Mouse (Mus musculus) forebrain, embryonic 15.5 days (tissue): Measurements from ENCODE around the gene Trnau1ap. TPM values are rescaled to one million over a fixed set of nuclear protein-coding genes. Genes with fewer than 3 reads are reported as not detected.
A peak's percentile ranks its signal among the peaks of the same experiment; 100 is the strongest.
"Not testable (repeated sequence)": the region's sequence is repeated elsewhere in the genome, so short reads cannot be mapped to it uniquely, and the experiment has no call there.

Source experiments
- ATAC-seq: fragments of 200-750 bp; cut with Nextera tagmentation; replicated peaks from 2 replicates; pipeline ENCODE4 v1.8.0; 2017; ENCODE audit warnings: mild to moderate bottlenecking, moderate TSS enrichment, moderate library complexity
- H3K27ac ChIP-seq: fragments of 300-500 bp; sonication (generic); replicated peaks from 2 replicates; pipeline ENCODE4 v1.5.1; 2015; ENCODE audit warnings: mild to moderate bottlenecking, inconsistent platforms
- H3K27me3 ChIP-seq: fragments of 300-500 bp; sonication (generic); 2 replicates; pipeline ENCODE4 v1.6.1; 2015; ENCODE audit warnings: inconsistent platforms
- H3K36me3 ChIP-seq: fragments of 300-500 bp; sonication (generic); 2 replicates; pipeline ENCODE4 v1.6.1; 2015; ENCODE audit warnings: mild to moderate bottlenecking, inconsistent platforms
- H3K4me1 ChIP-seq: fragments of 300-500 bp; sonication (generic); 2 replicates; pipeline ENCODE4 v1.6.1; 2015; ENCODE audit warnings: inconsistent platforms
- H3K4me2 ChIP-seq: fragments of 300-500 bp; sonication (generic); replicated peaks from 2 replicates; pipeline ENCODE4 v1.6.1; 2015; ENCODE audit warnings: mild to moderate bottlenecking, inconsistent platforms
- H3K4me3 ChIP-seq: fragments of 300-500 bp; sonication (generic); 2 replicates; pipeline ENCODE4 v1.5.1; 2015; ENCODE audit warnings: mild to moderate bottlenecking, inconsistent platforms
- H3K9ac ChIP-seq: fragments of 300-500 bp; sonication (generic); replicated peaks from 2 replicates; pipeline ENCODE4 v1.6.1; 2015; ENCODE audit warnings: mild to moderate bottlenecking, inconsistent platforms
- H3K9me3 ChIP-seq: fragments of 300-500 bp; sonication (generic); 2 replicates; pipeline ENCODE4 v1.6.1; 2016; ENCODE audit warnings: inconsistent platforms
- WGBS: fragments of 180-500 bp; shearing (Covaris S2); methylation state at CpG from one replicate; pipeline ENCODE4 v1.1.7; 2015; ENCODE audit warnings: mixed read lengths; 5-methylcytosine and 5-hydroxymethylcytosine counted together
- polyA plus RNA-seq: library from polyadenylated mRNA; unstranded; fragments of >200 nt; fragmentation: Nextera tagmentation; extraction: Ambion mirVana; gene quantifications from 2 replicates; pipeline ENCODE4 v1.2.1, GENCODE M21; 2015

Trnau1ap gene
- polyA plus RNA-seq, 1 experiment from 2014 or later = 86.3 TPM

DNA sequence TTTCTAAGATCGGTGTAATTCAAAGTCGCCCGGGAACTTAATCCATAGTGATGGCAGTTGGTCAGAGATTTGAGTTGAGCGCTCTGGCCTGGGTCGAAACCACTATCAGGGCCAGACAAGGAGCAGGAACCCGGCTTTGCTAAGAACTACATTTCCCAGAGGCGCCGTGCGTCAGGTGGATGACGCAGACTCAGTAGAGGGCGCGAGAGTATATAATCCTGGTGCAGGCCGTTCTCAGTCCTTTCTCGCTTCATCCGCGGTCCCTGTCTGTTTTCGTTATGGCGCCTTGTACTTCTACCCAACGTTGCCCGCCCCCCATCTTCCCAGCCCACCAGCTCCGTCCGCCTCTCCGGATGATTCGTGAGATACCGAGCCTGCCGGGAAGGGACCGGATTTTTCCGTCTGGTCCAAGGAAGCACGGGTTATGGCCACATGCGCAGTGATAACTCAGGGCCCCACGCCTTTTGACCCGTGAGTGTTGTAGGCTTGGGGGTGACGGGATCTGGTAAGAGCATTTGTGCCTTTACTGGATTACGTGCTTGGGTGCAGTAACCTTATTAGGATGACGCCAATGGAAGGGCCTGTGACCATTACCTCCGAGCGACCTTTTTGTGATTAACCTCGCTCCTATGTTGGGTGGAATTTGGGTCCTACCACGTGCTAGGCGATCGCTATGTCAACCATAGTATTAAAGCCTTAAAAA, 20.8 kb downstream of the Trnau1ap start:
- Histone ChIP-seq H3K9me3 (no peaks in the 10 kb centered on the region), H3K4me2 (peak overlapping the region; percentile 74), H3K4me1 (peaks cover 10% of the 10 kb centered on the region), H3K27ac (peak overlapping the region; percentile 93), H3K36me3 (peaks cover 36% of the 10 kb centered on the region), H3K27me3 (no peaks in the 10 kb centered on the region), H3K4me3 (peak overlapping the region; percentile 85), H3K9ac (peak overlapping the region; percentile 96)
- peak; percentile 96 for ATAC-seq
- WGBS = 1% methylated on average over 41 of the region's 41 CpGs

GRCm38 (mm10) chr4:132306004-132306403, 23.3 kb downstream of the Trnau1ap start:
- H3K4me3 ChIP-seq = no peak overlapping the region
- H3K36me3 ChIP-seq = peaks cover 11% of the 10 kb centered on the region
- H3K27me3 ChIP-seq = no peaks in the 10 kb centered on the region
- WGBS = 69% methylated on average over 6 of the region's 6 CpGs
- no peak for ATAC-seq
- H3K27ac ChIP-seq = no peak overlapping the region
- no peak overlapping the region for H3K9ac ChIP-seq
- no peak overlapping the region for H3K4me2 ChIP-seq
- peaks cover 13% of the 10 kb centered on the region for H3K4me1 ChIP-seq
- no peaks in the 10 kb centered on the region for H3K9me3 ChIP-seq

DNA sequence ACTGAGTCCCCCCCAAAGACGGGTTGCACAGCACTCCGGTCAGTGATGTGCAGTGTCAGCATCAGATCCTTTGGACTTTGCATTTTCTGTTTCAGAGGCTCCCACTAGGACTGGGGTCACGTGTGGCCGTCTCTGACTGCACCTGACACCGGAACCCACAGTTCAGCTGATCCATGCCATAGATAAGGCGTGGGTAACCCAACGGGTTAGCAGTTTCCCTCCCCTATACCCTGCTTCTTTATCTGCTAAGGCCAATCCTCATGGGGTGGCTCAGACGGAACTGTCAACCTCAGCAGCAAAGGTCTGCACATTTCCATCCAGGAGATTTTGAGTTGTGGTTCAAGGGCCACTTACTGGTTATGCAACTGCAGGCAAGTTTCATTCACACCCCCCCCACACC, 24.1 kb downstream of the Trnau1ap start:
- Histone ChIP-seq H3K36me3 (peaks cover 3% of the 10 kb centered on the region; the same call in 1 of the 2 replicates), H3K27me3 (no peaks in the 10 kb centered on the region), H3K4me1 (peaks cover 9% of the 10 kb centered on the region), H3K9me3 (no peaks in the 10 kb centered on the region), H3K27ac (no peak overlapping the region), H3K4me3 (no peak overlapping the region), H3K9ac (no peak overlapping the region), H3K4me2 (no peak overlapping the region)
- WGBS = 83% methylated on average over 8 of the region's 8 CpGs
- ATAC-seq = no peak

DNA sequence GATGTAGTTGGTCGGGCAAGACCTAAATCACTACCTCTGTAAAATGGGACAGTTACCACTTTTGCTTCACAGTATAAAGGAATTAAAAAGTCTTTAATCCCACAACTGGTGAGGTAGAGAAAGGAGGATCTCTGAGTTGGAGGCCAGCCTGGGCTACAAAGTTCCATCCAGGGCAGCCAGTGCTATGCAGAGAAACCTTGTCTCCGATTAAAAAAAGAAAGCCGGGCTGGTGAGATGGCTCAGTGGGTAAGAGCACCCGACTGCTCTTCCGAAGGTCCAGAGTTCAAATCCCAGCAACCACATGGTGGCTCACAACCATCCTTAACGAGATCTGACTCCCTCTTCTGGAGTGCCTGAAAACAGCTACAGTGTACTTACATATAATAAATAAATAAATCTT, 25.9 kb downstream of the Trnau1ap start:
- H3K9me3 ChIP-seq, H3K27ac ChIP-seq, H3K4me1 ChIP-seq, H3K36me3 ChIP-seq, ATAC-seq, H3K27me3 ChIP-seq: not testable (repeated sequence)
- WGBS = 39% methylated on average over 6 of the region's 6 CpGs
- Histone ChIP-seq H3K4me2 (peak overlapping the region; percentile 49), H3K9ac (peak overlapping the region; percentile 22; the same call in 1 of the 2 replicates), H3K4me3 (peak overlapping the region; percentile 41)

- H3K4me2 ChIP-seq = peak within 1 kb of the TSS; percentile 49
- under 1% methylated on average over 31 of the region's 31 CpGs for WGBS
- H3K4me1 ChIP-seq = 0 out of 2 replicates have a peak, but pooled peaks cover 3% of the 10 kb centered on the region
- H3K27ac ChIP-seq = no peak within 1 kb of the TSS
- peak within 1 kb of the TSS; percentile 41 for H3K4me3 ChIP-seq
- H3K9ac ChIP-seq = peak within 1 kb of the TSS; percentile 22
- no peaks in the 10 kb centered on the region for H3K36me3 ChIP-seq
- H3K9me3 ChIP-seq = no peaks in the 10 kb centered on the region
- ATAC-seq = peak; percentile 51; the same call in 1 of the 2 replicates
- no peaks in the 10 kb centered on the region for H3K27me3 ChIP-seq
Observed at GRCm38 (mm10) chr4:132302939-132303479, 26.3 kb downstream of the Trnau1ap start, which contains the start of gene Rab42. Rab42 (minus strand) TSS chr4:132303385.

DNA sequence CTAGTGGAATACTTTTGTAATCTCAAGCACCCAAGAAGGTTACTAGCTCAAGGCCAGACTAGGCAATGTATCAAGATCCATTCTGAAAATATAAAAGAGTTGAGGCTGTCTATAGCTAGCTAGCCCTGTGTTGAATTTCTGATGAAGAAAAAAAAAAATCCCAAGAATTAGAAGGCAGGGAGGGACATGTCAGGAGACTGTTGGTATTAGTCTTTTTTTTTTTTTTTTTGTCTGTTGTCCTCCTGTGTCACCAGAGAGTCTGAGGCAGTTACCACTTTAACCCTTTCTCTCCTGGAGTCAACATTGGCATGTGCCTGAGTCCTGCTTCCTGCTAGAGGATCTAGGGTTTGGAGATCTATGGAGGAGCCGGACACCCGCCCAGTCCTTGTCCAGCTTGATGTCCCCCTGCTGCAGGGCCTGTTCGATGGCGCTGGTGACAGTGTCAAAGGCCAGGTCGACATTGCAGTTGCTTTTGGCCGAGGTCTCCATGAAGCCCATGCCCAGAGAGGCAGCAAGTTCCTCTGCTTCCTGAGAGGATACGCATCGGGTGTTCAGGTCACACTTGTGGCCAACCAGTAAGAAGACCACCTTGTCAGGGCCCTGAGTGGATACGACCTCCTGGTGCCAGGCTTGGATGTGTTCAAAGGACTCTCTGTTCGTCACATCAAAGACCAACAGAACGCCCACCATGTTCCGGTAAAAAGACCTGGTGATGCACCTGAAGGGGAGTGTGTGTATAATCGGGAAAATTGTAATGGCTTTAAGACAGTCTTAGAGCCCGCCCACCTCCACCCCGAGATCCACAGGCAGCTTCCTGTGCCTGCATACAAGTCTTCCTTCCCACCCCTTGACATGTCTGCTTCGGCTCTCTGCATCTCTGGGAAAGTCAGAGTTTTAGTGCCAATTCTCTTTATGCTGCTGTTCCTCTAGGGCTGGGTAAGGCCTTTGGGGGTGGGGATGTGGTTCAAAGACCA, 27.1 kb downstream of the Trnau1ap start:
- WGBS = 69% methylated on average over 16 of the region's 16 CpGs
- Histone ChIP-seq H3K9me3 (no peaks in the 10 kb centered on the region), H3K36me3 (no peaks in the 10 kb centered on the region), H3K27ac (no peak overlapping the region), H3K9ac (peak overlapping the region; percentile 22; the same call in 1 of the 2 replicates), H3K4me2 (peak overlapping the region; percentile 49), H3K4me1 (0 out of 2 replicates have a peak, but pooled peaks cover 3% of the 10 kb centered on the region), H3K4me3 (peak overlapping the region; percentile 41), H3K27me3 (no peaks in the 10 kb centered on the region)
- ATAC-seq = no peak

DNA sequence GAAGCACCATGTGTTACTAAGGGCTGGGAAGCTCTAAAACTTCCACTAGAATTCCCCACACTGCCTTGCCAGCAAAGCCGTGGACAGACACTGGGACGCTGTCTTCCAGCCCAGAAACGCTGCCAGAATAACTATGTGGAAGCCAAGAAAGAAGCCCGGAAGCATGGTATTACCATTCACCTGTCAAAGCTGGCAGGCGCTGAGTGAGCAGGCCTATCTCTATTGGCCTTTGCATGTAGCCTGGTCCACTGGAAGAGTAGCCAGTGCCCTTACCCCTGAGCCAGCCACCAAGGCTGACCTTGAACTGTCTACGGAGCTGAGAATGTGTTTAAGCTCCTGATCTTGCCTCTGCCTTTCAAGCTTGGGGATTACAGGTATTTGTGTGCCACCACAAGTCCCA, 27.9 kb downstream of the Trnau1ap start:
- Histone ChIP-seq H3K4me1 (0 out of 2 replicates have a peak, but pooled peaks cover 3% of the 10 kb centered on the region), H3K9ac (no peak overlapping the region), H3K9me3 (no peaks in the 10 kb centered on the region), H3K36me3 (no peaks in the 10 kb centered on the region), H3K4me2 (no peak overlapping the region), H3K4me3 (no peak overlapping the region), H3K27me3 (no peaks in the 10 kb centered on the region), H3K27ac (no peak overlapping the region)
- 79% methylated on average over 6 of the region's 6 CpGs for WGBS
- ATAC-seq = no peak

DNA sequence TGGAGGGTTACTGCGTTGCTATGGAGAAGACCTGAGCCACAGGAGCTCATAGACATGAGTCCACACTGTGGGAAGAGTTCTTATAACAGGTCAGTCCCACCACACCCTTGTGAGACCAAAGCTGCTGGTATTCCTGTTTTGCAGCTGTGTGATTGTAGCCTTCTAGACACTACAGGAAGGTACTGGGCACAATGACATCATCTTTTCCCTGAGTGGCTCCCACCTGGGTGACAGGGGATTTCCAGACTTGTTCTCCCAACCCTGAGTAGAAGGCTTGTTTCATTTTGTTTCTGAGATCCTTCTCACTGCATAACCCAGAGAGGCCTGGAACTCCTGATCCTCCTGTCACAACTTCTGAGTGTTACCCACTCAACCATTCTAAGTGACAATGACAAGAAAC, 29.5 kb downstream of the Trnau1ap start:
- WGBS = 82% methylated on average over 1 of the region's 1 CpGs
- Histone ChIP-seq H3K27ac (no peak overlapping the region), H3K9ac (no peak overlapping the region), H3K4me2 (no peak overlapping the region), H3K4me1 (0 out of 2 replicates have a peak, but pooled peaks cover 3% of the 10 kb centered on the region), H3K36me3 (no peaks in the 10 kb centered on the region), H3K9me3 (no peaks in the 10 kb centered on the region), H3K4me3 (no peak overlapping the region), H3K27me3 (no peaks in the 10 kb centered on the region)
- no peak for ATAC-seq

DNA sequence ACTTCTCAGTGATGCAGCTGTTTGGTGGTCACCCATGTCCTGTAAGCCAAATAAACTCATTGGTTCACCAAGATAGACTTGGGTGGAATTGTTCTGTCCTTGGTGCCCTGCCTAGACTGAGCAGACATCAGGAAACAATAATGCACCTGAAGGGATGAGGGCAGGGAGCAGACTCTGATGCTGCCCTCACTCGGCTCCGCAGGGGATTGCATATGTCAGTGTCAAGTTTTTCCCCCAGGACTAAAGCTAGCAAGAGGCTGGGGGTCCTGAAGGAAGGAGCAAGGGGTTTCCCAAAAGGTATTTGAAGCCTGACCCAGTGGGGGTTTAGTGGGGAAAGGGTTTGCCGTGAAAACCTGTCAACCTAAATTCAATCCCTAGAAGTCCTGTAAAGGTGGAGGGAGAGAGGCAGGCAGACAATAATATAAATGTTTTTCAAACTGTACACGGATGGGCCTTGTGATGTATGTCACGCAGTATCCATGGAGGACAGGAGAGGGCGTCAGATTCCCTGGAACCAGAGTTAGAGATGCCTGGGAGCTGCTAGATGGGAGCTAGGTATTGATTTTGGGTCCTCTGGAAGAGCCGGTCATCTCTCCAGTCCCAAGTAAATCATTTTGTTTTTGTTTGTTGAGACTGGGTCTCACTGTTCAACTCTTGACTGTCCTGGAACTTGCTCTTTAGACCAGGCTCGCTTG, 33.5 kb downstream of the Trnau1ap start:
- Histone ChIP-seq H3K9me3 (no peaks in the 10 kb centered on the region), H3K4me1 (no peaks in the 10 kb centered on the region), H3K4me3 (no peak overlapping the region), H3K36me3 (peaks cover 21% of the 10 kb centered on the region), H3K27me3 (no peaks in the 10 kb centered on the region), H3K27ac (no peak overlapping the region), H3K9ac (no peak overlapping the region), H3K4me2 (no peak overlapping the region)
- 40% methylated on average over 8 of the region's 8 CpGs for WGBS
- no peak for ATAC-seq

- WGBS = 84% methylated on average over 7 of the region's 7 CpGs
- H3K36me3 ChIP-seq = peaks cover 30% of the 10 kb centered on the region
- no peak overlapping the region for H3K4me2 ChIP-seq
- H3K27me3 ChIP-seq = no peaks in the 10 kb centered on the region
- H3K4me1 ChIP-seq = no peaks in the 10 kb centered on the region
- no peak overlapping the region for H3K4me3 ChIP-seq
- no peak overlapping the region for H3K27ac ChIP-seq
- H3K9me3 ChIP-seq = no peaks in the 10 kb centered on the region
- ATAC-seq = no peak
- no peak overlapping the region for H3K9ac ChIP-seq
Observed at GRCm38 (mm10) chr4:132293682-132294240, 35.6 kb downstream of the Trnau1ap start.

GRCm38 (mm10) chr4:132292988-132293387, 36.4 kb downstream of the Trnau1ap start:
- H3K4me2 ChIP-seq = no peak overlapping the region
- H3K27me3 ChIP-seq = no peaks in the 10 kb centered on the region
- no peak overlapping the region for H3K27ac ChIP-seq
- no peak overlapping the region for H3K4me3 ChIP-seq
- H3K9me3 ChIP-seq = no peaks in the 10 kb centered on the region
- no peaks in the 10 kb centered on the region for H3K4me1 ChIP-seq
- H3K36me3 ChIP-seq = peaks cover 30% of the 10 kb centered on the region
- no peak overlapping the region for H3K9ac ChIP-seq
- WGBS = 40% methylated on average over 4 of the region's 4 CpGs
- ATAC-seq = no peak
